Mouse (Mus musculus) layer of hippocampus, adult 2 months (tissue): ENCODE data around the gene Anapc1. TPM values are rescaled to one million over a fixed set of nuclear protein-coding genes. Genes with fewer than 3 reads are reported as not detected.

Experiments
- DNase-seq, 2 experiments: peaks; one replicate each; pipeline ENCODE4 v3.0.0; 2022; ENCODE audit warnings: low spot score in 2 of 2
- H3K27ac ChIP-seq: fragments of 200-600 bp; 2 replicates; pipeline ENCODE4 v1.8.1; 2022
- H3K4me3 ChIP-seq: fragments of 200-600 bp; 2 replicates; pipeline ENCODE4 v1.8.1; 2022; ENCODE audit warnings: mild to moderate bottlenecking
- CTCF ChIP-seq: fragments of 200-600 bp; conservative IDR thresholded peaks from 2 replicates; pipeline ENCODE4 v1.8.1; 2022; ENCODE audit warnings: antibody characterized with exemption, mild to moderate bottlenecking, moderate library complexity
- total RNA-seq, 2 experiments: library from RNA; stranded (reverse); gene quantifications; 2 replicates each; pipeline ENCODE4 v1.2.3; 2021

Gene Anapc1
- total RNA-seq, 2 experiments from 2014 or later, result 63.8 to 70.4 TPM

- DNase-seq, result peak; percentile 71 to 87
Measured at GRCm38 (mm10) chr2:128572726-128573624, 114.2 kb downstream of the Anapc1 start.

DNA sequence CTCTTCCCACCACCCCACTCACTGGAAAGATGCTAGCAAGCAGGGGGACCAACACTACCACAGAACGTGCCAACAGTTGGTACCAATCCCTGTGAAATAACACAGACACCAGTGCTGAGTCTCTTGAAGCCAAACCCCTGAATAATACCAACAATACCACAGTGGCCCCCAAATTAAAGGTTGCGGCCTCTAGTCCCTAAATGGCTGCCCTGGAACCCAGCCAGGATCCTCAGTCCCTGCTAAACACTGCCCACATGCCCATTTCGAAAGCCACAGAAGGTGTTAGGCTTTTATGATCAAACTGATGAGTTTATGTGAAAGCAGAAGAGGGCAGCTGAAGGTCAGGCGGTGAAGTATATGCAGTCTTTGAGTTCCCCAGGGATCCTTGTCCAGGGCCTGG, 116.2 kb downstream of the Anapc1 start:
- no peak for DNase-seq
- no peak for TF ChIP-seq CTCF
- H3K4me3 ChIP-seq, result no peak overlapping the region
- no peak overlapping the region for H3K27ac ChIP-seq

More at GRCm38 (mm10) chr2:128572726-128573624, 114.2 kb downstream of the Anapc1 start:
- Histone ChIP-seq H3K27ac (no peak overlapping the region), H3K4me3 (no peak overlapping the region)
- TF ChIP-seq CTCF, result peak; percentile 97

GRCm38 (mm10) chr2:128568490-128568889, 118.7 kb downstream of the Anapc1 start:
- Histone ChIP-seq H3K27ac (no peak overlapping the region), H3K4me3 (no peak overlapping the region)
- no peak for TF ChIP-seq CTCF
- DNase-seq, result no peak

DNA sequence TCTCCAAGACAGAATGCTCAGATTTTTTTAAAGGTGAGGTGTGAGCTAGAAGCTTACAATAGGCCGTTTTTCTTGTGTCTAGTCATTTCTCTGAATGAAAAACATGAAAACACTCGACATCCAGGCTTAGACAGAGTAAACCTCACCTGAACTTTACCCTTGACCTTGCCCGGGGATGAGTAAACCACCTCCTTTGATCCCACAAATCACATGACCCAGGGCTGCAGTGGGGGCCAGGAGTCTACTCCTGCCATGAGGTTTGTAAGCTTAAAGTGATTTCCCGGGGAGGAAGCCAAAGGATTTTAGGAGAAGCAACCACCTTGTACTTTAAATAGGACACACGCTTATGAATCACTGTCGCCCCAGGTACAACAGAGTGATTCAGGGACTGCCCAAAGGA, 119.2 kb downstream of the Anapc1 start:
- no peak for DNase-seq
- Histone ChIP-seq H3K4me3 (no peak overlapping the region), H3K27ac (no peak overlapping the region)
- TF ChIP-seq CTCF, result no peak

DNA sequence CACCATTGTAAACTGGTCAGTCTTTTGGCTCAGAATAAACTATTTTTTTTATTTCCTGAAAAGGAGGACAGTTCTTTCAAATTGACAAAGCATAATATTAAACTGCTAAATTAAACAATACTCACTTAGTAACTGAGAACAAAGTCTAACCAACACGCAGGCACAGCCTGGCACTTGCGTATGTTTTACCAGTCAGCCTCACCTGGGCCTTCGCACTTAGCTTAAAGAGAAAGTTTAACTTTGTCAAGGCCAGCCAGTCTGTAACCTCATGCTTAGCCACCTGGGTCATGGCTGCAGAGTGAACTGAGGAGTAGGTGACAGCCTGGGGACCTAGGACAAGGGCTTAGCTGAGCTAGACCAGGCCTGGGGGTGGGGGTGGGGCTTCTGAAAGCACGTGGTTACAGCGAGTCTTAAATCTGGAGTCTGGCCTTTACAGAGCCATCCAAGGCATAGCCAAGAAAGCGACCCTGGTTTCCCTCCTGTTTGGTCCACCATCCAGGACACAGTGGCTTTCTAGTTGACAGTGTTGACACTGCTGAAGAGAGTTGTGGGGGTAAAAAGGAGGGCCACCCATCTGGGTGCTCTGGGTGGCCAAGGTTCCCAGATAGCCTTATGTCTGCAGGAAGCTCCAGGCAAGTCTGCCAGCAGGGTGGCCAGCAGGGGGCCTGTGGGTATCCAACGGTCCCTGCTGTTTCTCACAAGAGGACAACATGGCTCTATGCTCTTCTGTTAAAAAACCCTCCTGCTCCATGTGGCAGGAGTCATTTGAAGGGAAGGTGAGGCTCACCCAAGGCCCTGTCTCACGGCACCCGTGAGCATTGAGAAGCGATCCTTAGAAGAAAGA, 120.7 kb downstream of the Anapc1 start:
- no peak for DNase-seq
- Histone ChIP-seq H3K27ac (no peak overlapping the region), H3K4me3 (no peak overlapping the region)
- TF ChIP-seq CTCF, result peak; percentile 68

DNA sequence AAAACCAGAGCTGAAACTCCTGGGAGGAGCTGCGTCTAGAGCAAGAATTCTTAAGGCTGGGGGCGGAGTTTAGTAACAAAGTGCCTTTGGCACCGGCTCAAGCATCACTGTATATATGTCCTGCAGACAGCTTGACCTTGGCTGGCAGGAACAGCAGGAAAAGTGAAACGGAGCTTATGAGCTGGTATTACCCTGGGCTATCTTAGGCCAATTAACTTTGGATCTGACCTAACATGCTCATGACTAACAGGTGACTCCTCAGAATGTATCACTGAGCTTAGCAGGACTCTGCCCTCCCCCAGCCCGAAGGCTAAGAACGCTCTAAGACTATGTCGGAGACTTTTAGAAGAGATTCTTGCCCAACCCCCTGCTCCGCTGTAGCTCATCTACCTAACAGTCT, 121.3 kb downstream of the Anapc1 start:
- no peak for TF ChIP-seq CTCF
- DNase-seq, result no peak
- Histone ChIP-seq H3K4me3 (no peak overlapping the region), H3K27ac (no peak overlapping the region)

DNA sequence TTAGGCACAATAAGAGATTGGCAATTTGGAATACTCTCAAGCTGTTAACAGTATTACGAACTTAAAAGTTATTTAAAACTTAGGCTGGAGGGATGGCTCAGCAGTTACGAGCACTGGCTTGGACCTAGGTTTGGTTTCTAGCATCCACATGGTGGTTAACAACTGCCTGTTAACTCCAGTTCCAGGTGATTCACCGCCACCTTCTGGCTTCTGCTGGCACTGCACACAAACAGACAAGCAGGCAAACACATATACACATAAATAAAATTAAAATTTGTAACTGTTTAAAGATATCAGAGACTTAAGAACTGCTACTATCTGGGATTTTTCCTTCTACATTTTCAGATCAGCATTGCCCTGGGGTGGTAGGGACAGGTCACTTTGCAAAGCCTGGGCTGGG, 123.0 kb downstream of the Anapc1 start:
- H3K4me3 ChIP-seq, result no peak overlapping the region
- H3K27ac ChIP-seq, result no peak overlapping the region
- TF ChIP-seq CTCF, result peak; percentile 53
- DNase-seq, result no peak

Other genes with a start within 250 kb of the Anapc1 start
- not detected for gene Spdye4c, start 96.2 kb downstream of the Anapc1 start, total RNA-seq
- gene Mertk, start 11.6 kb upstream of the Anapc1 start, total RNA-seq, result 10 to 100 TPM; 36.0 to 38.5 TPM
- gene Tmem87b, start 130.7 kb upstream of the Anapc1 start, total RNA-seq, result 10 to 100 TPM; 34.7 to 36.3 TPM
- gene Fbln7, start 175.6 kb upstream of the Anapc1 start, total RNA-seq, result 1 to 10 TPM in 1 of 2 experiments, under 1 TPM in 1; 0.61 to 1.0 TPM